Mouse (Mus musculus): ENCODE measurements around the gene Ube2cbp. TPM values are rescaled to one million over a fixed set of nuclear protein-coding genes. Genes with fewer than 3 reads are reported as not detected.

The Ube2cbp gene
- total and polyA plus RNA-seq, 3 experiments = 3.3 to 6.4 (median 5.5) TPM

GRCm38 (mm10) chr9:86372783-86373567 is 91.8 kb downstream of the Ube2cbp start:
- DNase-seq (ENCODE audit: extremely low read depth) = peak; percentile 3
- TF ChIP-seq TCF12 (IDR thresholded peaks at IDR 0.05; ENCODE audit: low read depth, low read length) (no peak), MAFK (IDR thresholded peaks at IDR 0.05; ENCODE audit: insufficient replicate concordance, low read length) (no peak), EP300 (IDR thresholded peaks at IDR 0.05; ENCODE audit: low read length) (no peak), SMC3 (IDR thresholded peaks at IDR 0.05; ENCODE audit: low read depth, low read length) (no peak), E2F4 (IDR thresholded peaks at IDR 0.05; ENCODE audit: insufficient replicate concordance, low read depth, low read length) (no peak), ETS1 (conservative IDR thresholded peaks at IDR 0.05; ENCODE audit: low read depth, low read length) (no peak), POLR2AphosphoS2 (IDR thresholded peaks at IDR 0.05; ENCODE audit: low read depth, low read length) (no peak), IRF4 (IDR thresholded peaks at IDR 0.05; ENCODE audit: low read depth, low read length) (no peak), ZC3H11A (IDR thresholded peaks at IDR 0.05; ENCODE audit: low read depth, low read length) (no peak), USF1 (IDR thresholded peaks at IDR 0.05; ENCODE audit: low read depth, low read length) (no peak), RCOR1 (conservative IDR thresholded peaks at IDR 0.05; ENCODE audit: low read depth, low read length) (no peak), UBTF (IDR thresholded peaks at IDR 0.05; ENCODE audit: low read depth, low read length) (no peak), MXI1 (IDR thresholded peaks at IDR 0.05; ENCODE audit: low read depth, low read length) (no peak), NELFE (IDR thresholded peaks at IDR 0.05; ENCODE audit: low read depth, low read length) (no peak)
- Histone ChIP-seq H3K9me3 (replicated peaks; ENCODE audit: low read length) (no peaks in the 10 kb centered on the region), H3K27ac (ENCODE audit: insufficient read depth, low read depth) (no peak overlapping the region), H3K4me1 (ENCODE audit: control insufficient read depth in 1 of 2, insufficient read depth in 2 of 2) (peaks cover 0 to 5% of the 10 kb centered on the region in 2 experiments; a peak in 1 of 4 replicates), H3K79me2 (replicated peaks; ENCODE audit: control insufficient read depth, extremely low read depth, insufficient read depth, poor library complexity, severe bottlenecking) (no peaks in the 10 kb centered on the region), H3K9ac (ENCODE audit: insufficient read depth, low read depth) (no peak overlapping the region), H3K4me2 (ENCODE audit: insufficient read depth, low read depth, poor library complexity, severe bottlenecking) (no peak overlapping the region), H3K4me3 (replicated peaks in 1 of 3; ENCODE audit: low read depth in 2 of 3, low read length in 2 of 3, poor library complexity in 1 of 3) (no peak overlapping the region), H3K36me3 (replicated peaks in 1 of 2; ENCODE audit: control insufficient read depth in 1 of 2, insufficient read depth in 1 of 2, low read length in 1 of 2) (no peaks in the 10 kb centered on the region), H3K27me3 (replicated peaks) (no peaks in the 10 kb centered on the region)
- dilution Hi-C loops (cut with MboI; ENCODE audit: extremely low pct_ligation_motif_present, extremely low pct_unique_long_range_greater_than_20kb, low sequenced_read_pairs) = no loop called here
- in situ Hi-C loops (cut with MboI; ENCODE audit: low pct_ligation_motif_present, low pct_unique_long_range_greater_than_20kb, low sequenced_read_pairs) = no loop called here

GRCm38 (mm10) chr9:86369208-86369607 is 95.5 kb downstream of the Ube2cbp start:
- no peak for DNase-seq (ENCODE audit: extremely low read depth)
- no peaks in the 10 kb centered on the region for H3K79me2 ChIP-seq (replicated peaks; ENCODE audit: control insufficient read depth, extremely low read depth, insufficient read depth, poor library complexity, severe bottlenecking)
- H3K9me3 ChIP-seq (replicated peaks; ENCODE audit: low read length) = no peaks in the 10 kb centered on the region
- H3K4me1 ChIP-seq (ENCODE audit: control insufficient read depth in 1 of 2, insufficient read depth in 2 of 2) = peaks cover 0 to 5% of the 10 kb centered on the region in 2 experiments; a peak in 1 of 4 replicates
- H3K27me3 ChIP-seq (replicated peaks) = no peaks in the 10 kb centered on the region
- no peak overlapping the region for H3K27ac ChIP-seq (ENCODE audit: insufficient read depth, low read depth)
- TF ChIP-seq UBTF (IDR thresholded peaks at IDR 0.05; ENCODE audit: low read depth, low read length) = no peak
- H3K9ac ChIP-seq (ENCODE audit: insufficient read depth, low read depth) = no peak overlapping the region
- dilution Hi-C loops (cut with MboI; ENCODE audit: extremely low pct_ligation_motif_present, extremely low pct_unique_long_range_greater_than_20kb, low sequenced_read_pairs) (no loop called here), in situ Hi-C loops (cut with MboI; ENCODE audit: low pct_ligation_motif_present, low pct_unique_long_range_greater_than_20kb, low sequenced_read_pairs) (no loop called here)
- H3K4me3 ChIP-seq (replicated peaks in 1 of 3; ENCODE audit: low read depth in 2 of 3, low read length in 2 of 3, poor library complexity in 1 of 3) = no peak overlapping the region
- H3K4me2 ChIP-seq (ENCODE audit: insufficient read depth, low read depth, poor library complexity, severe bottlenecking) = no peak overlapping the region
- H3K36me3 ChIP-seq (replicated peaks in 1 of 2; ENCODE audit: control insufficient read depth in 1 of 2, insufficient read depth in 1 of 2, low read length in 1 of 2) = no peaks in the 10 kb centered on the region

Measured in CH12.LX (cell line).